8 mouse cellular contexts compared by ENCODE assay signal in genomic region chr11:98457367-98458120, GRCm38 (mm10). TPM values are rescaled to one million over a fixed set of nuclear protein-coding genes. Genes with fewer than 3 reads are reported as not detected.
DNase-seq lines count a peak whose midpoint lies in the region; ATAC-seq and TF ChIP-seq lines count a peak whose summit lies in the region.

No protein-coding gene starts in this region.

- DNase-seq in brain, embryonic 18.5 days (ENCODE audit: low read depth, low spot score) = peak; percentile 52
- DNase-seq in heart, postnatal 0 days (ENCODE audit: low spot score) = peak; percentile 82
- DNase-seq in kidney, postnatal 36 days = peak; percentile 87 to 94
- DNase-seq in stomach, postnatal 0 days (ENCODE audit: low spot score) = peak; percentile 92

- H3K9ac ChIP-seq in forebrain, embryonic 12.5 days = peak overlapping the region; percentile 60
- peak overlapping the region; percentile 49 for H3K9ac ChIP-seq in heart, postnatal 0 days (replicated peaks; ENCODE audit: low read depth, low read length)
- H3K9ac ChIP-seq in liver, embryonic 16.5 days (ENCODE audit: low read depth, low read length) = peak overlapping the region; percentile 43
- peak overlapping the region; percentile 54 for H3K9ac ChIP-seq in neural tube, embryonic 12.5 days
- peak overlapping the region; percentile 62 for H3K9ac ChIP-seq in stomach, postnatal 0 days (ENCODE audit: low read length)

- no peaks in the 10 kb centered on the region for H3K36me3 ChIP-seq in forebrain, embryonic 12.5 days (replicated peaks)
- H3K36me3 ChIP-seq in heart, postnatal 0 days (replicated peaks; ENCODE audit: control insufficient read depth, insufficient read depth, low read length) = no peaks in the 10 kb centered on the region
- peaks cover 10% of the 10 kb centered on the region for H3K36me3 ChIP-seq in liver, embryonic 16.5 days (ENCODE audit: control insufficient read depth, insufficient read depth)
- no peaks in the 10 kb centered on the region for H3K36me3 ChIP-seq in neural tube, embryonic 12.5 days
- no peaks in the 10 kb centered on the region for H3K36me3 ChIP-seq in stomach, postnatal 0 days (ENCODE audit: control insufficient read depth, insufficient read depth, low read length)

- TF ChIP-seq EP300 in heart, postnatal 0 days (IDR thresholded peaks at IDR 0.05; ENCODE audit: low read depth) = no peak
- TF ChIP-seq EP300 in stomach, postnatal 0 days (optimal IDR thresholded peaks at IDR 0.05) = no peak

- H3K9me3 ChIP-seq in forebrain, embryonic 12.5 days = no peaks in the 10 kb centered on the region
- H3K9me3 ChIP-seq in heart, postnatal 0 days (replicated peaks; ENCODE audit: control insufficient read depth, low read length) = no peaks in the 10 kb centered on the region
- H3K9me3 ChIP-seq in liver, embryonic 16.5 days (replicated peaks; ENCODE audit: control insufficient read depth, low read length) = no peaks in the 10 kb centered on the region
- H3K9me3 ChIP-seq in neural tube, embryonic 12.5 days = no peaks in the 10 kb centered on the region
- no peaks in the 10 kb centered on the region for H3K9me3 ChIP-seq in stomach, postnatal 0 days (ENCODE audit: control insufficient read depth, low read length)

- H3K27me3 ChIP-seq in forebrain, embryonic 12.5 days = peaks cover 58% of the 10 kb centered on the region
- H3K27me3 ChIP-seq in heart, postnatal 0 days (ENCODE audit: control insufficient read depth, insufficient read depth, low read length) = peaks cover 22% of the 10 kb centered on the region
- peaks cover 33% of the 10 kb centered on the region for H3K27me3 ChIP-seq in liver, embryonic 16.5 days (ENCODE audit: control insufficient read depth, insufficient read depth, low read depth, low read length)
- peaks cover 39% of the 10 kb centered on the region for H3K27me3 ChIP-seq in neural tube, embryonic 12.5 days (replicated peaks)
- no peaks in the 10 kb centered on the region for H3K27me3 ChIP-seq in stomach, postnatal 0 days (ENCODE audit: control insufficient read depth, insufficient read depth, low read length)

- ATAC-seq in CD4-positive, CD25-positive, alpha-beta regulatory T cell, adult 4 months = peak; percentile 82
- ATAC-seq in forebrain, embryonic 12.5 days (ENCODE audit: low FRiP score) = peak; percentile 85
- peak; percentile 85 for ATAC-seq in heart, postnatal 0 days (ENCODE audit: insufficient read depth, low read depth)
- ATAC-seq in liver, embryonic 16.5 days (ENCODE audit: low read depth) = peak; percentile 76
- peak; percentile 83 for ATAC-seq in neural tube, embryonic 12.5 days (ENCODE audit: low FRiP score, low read depth)
- ATAC-seq in stomach, postnatal 0 days (ENCODE audit: low FRiP score, low TSS enrichment) = peak; percentile 73

- TF ChIP-seq CTCF in heart, postnatal 0 days (IDR thresholded peaks at IDR 0.05; ENCODE audit: low read depth) = peak; percentile 54
- TF ChIP-seq CTCF in stomach, postnatal 0 days (IDR thresholded peaks at IDR 0.05; ENCODE audit: low read depth) = peak; percentile 65

- WGBS in forebrain, embryonic 12.5 days = under 1% methylated on average over 57 of the region's 64 CpGs
- WGBS in heart, postnatal 0 days = 2% methylated on average over 56 of the region's 64 CpGs
- WGBS in liver, embryonic 16.5 days (ENCODE audit: insufficient replicate concordance) = under 1% methylated on average over 52 of the region's 64 CpGs
- WGBS in neural tube, embryonic 12.5 days = under 1% methylated on average over 50 of the region's 64 CpGs
- under 1% methylated on average over 38 of the region's 64 CpGs for WGBS in stomach, postnatal 0 days

- peaks cover 5% of the 10 kb centered on the region; the same call in 1 of the 2 replicates for H3K4me1 ChIP-seq in forebrain, embryonic 12.5 days
- H3K4me1 ChIP-seq in heart, postnatal 0 days (ENCODE audit: control insufficient read depth, insufficient read depth) = no peaks in the 10 kb centered on the region
- peaks cover 9% of the 10 kb centered on the region for H3K4me1 ChIP-seq in liver, embryonic 16.5 days (ENCODE audit: control insufficient read depth, low read depth, low read length)
- peaks cover 7% of the 10 kb centered on the region for H3K4me1 ChIP-seq in neural tube, embryonic 12.5 days
- H3K4me1 ChIP-seq in stomach, postnatal 0 days (replicated peaks; ENCODE audit: control insufficient read depth, insufficient read depth) = no peaks in the 10 kb centered on the region

- H3K27ac ChIP-seq in forebrain, embryonic 12.5 days = 0 out of 2 replicates have a peak overlapping the region, but pooled peaks have one; percentile 0
- H3K27ac ChIP-seq in heart, postnatal 0 days (ENCODE audit: low read depth) = peak overlapping the region; percentile 33; the same call in 1 of the 2 replicates
- peak overlapping the region; percentile 34; the same call in 1 of the 2 replicates for H3K27ac ChIP-seq in liver, embryonic 16.5 days (ENCODE audit: low read length)
- no peak overlapping the region for H3K27ac ChIP-seq in neural tube, embryonic 12.5 days
- 0 out of 2 replicates have a peak overlapping the region, but pooled peaks have one; percentile 13 for H3K27ac ChIP-seq in stomach, postnatal 0 days (replicated peaks)

- peak overlapping the region; percentile 56 for H3K4me3 ChIP-seq in forebrain, embryonic 12.5 days (replicated peaks)
- peak overlapping the region; percentile 55 for H3K4me3 ChIP-seq in heart, postnatal 0 days (ENCODE audit: low read depth, low read length)
- peak overlapping the region; percentile 64 for H3K4me3 ChIP-seq in liver, embryonic 16.5 days (ENCODE audit: low read depth, low read length)
- H3K4me3 ChIP-seq in neural tube, embryonic 12.5 days = peak overlapping the region; percentile 50
- peak overlapping the region; percentile 57 for H3K4me3 ChIP-seq in stomach, postnatal 0 days (ENCODE audit: low read depth, low read length)

- H3K4me2 ChIP-seq in forebrain, embryonic 12.5 days = peak overlapping the region; percentile 78
- peak overlapping the region; percentile 79 for H3K4me2 ChIP-seq in heart, postnatal 0 days (ENCODE audit: low read depth, low read length)
- peak overlapping the region; percentile 79 for H3K4me2 ChIP-seq in liver, embryonic 16.5 days (ENCODE audit: low read depth, low read length)
- peak overlapping the region; percentile 81 for H3K4me2 ChIP-seq in neural tube, embryonic 12.5 days (replicated peaks)
- peak overlapping the region; percentile 90 for H3K4me2 ChIP-seq in stomach, postnatal 0 days (replicated peaks; ENCODE audit: low read depth)

RNA-seq across cellular contexts. Expression of gene Grb7, which starts 11.3 kb away (rescaled TPM):
- 1 to 10 TPM; 3.6 to 6.2 TPM for polyA plus RNA-seq in CD4-positive, CD25-positive, alpha-beta regulatory T cell, adult 4 months (2017; shearing (Covaris generic))
- polyA plus RNA-seq in forebrain, embryonic 12.5 days (2016; fragmentation: Nextera tagmentation; extraction: Ambion mirVana) = 1.1 and 1.6 TPM in 2 replicates
- 0.92 and 0.93 TPM in 2 replicates for total RNA-seq in heart, postnatal 0 days (2014; rRNA removed; ENCODE audit: low replicate concordance)
- polyA plus RNA-seq in heart, postnatal 0 days (2015; fragmentation: Nextera tagmentation; extraction: Ambion mirVana) = 0.15 and 0.23 TPM in 2 replicates
- 28.5 and 36.0 TPM in 2 replicates for polyA plus RNA-seq in liver, embryonic 16.5 days (2015; fragmentation: Nextera tagmentation; extraction: Ambion mirVana)
- 0.66 and 0.99 TPM in 2 replicates for polyA plus RNA-seq in neural tube, embryonic 12.5 days (2016; fragmentation: Nextera tagmentation; extraction: Ambion mirVana)
- 23.0 and 23.8 TPM in 2 replicates for polyA plus RNA-seq in stomach, postnatal 0 days (2015; fragmentation: Nextera tagmentation; extraction: Ambion mirVana)

RNA-seq across cellular contexts. Expression of gene Mien1, which starts 18.8 kb away (rescaled TPM):
- polyA plus RNA-seq in CD4-positive, CD25-positive, alpha-beta regulatory T cell, adult 4 months (2017; shearing (Covaris generic)) = 100 to 1,000 TPM; 150 to 155 TPM
- 142 and 154 TPM in 2 replicates for polyA plus RNA-seq in forebrain, embryonic 12.5 days (2016; fragmentation: Nextera tagmentation; extraction: Ambion mirVana)
- 20.6 and 26.5 TPM in 2 replicates for total RNA-seq in heart, postnatal 0 days (2014; rRNA removed; ENCODE audit: low replicate concordance)
- polyA plus RNA-seq in heart, postnatal 0 days (2015; fragmentation: Nextera tagmentation; extraction: Ambion mirVana) = 104 and 113 TPM in 2 replicates
- polyA plus RNA-seq in liver, embryonic 16.5 days (2015; fragmentation: Nextera tagmentation; extraction: Ambion mirVana) = 55.9 and 57.9 TPM in 2 replicates
- polyA plus RNA-seq in neural tube, embryonic 12.5 days (2016; fragmentation: Nextera tagmentation; extraction: Ambion mirVana) = 192 and 196 TPM in 2 replicates
- 133 and 142 TPM in 2 replicates for polyA plus RNA-seq in stomach, postnatal 0 days (2015; fragmentation: Nextera tagmentation; extraction: Ambion mirVana)

RNA-seq across cellular contexts. Expression of gene Erbb2, which starts 45.3 kb away (rescaled TPM):
- under 1 TPM; 0.07 to 0.23 TPM for polyA plus RNA-seq in CD4-positive, CD25-positive, alpha-beta regulatory T cell, adult 4 months (2017; shearing (Covaris generic))
- 16.4 and 17.8 TPM in 2 replicates for polyA plus RNA-seq in forebrain, embryonic 12.5 days (2016; fragmentation: Nextera tagmentation; extraction: Ambion mirVana)
- 23.2 and 31.4 TPM in 2 replicates for total RNA-seq in heart, postnatal 0 days (2014; rRNA removed; ENCODE audit: low replicate concordance)
- polyA plus RNA-seq in heart, postnatal 0 days (2015; fragmentation: Nextera tagmentation; extraction: Ambion mirVana) = 15.5 and 16.8 TPM in 2 replicates
- polyA plus RNA-seq in liver, embryonic 16.5 days (2015; fragmentation: Nextera tagmentation; extraction: Ambion mirVana) = 1.8 and 2.1 TPM in 2 replicates
- polyA plus RNA-seq in neural tube, embryonic 12.5 days (2016; fragmentation: Nextera tagmentation; extraction: Ambion mirVana) = 16.4 and 17.5 TPM in 2 replicates
- polyA plus RNA-seq in stomach, postnatal 0 days (2015; fragmentation: Nextera tagmentation; extraction: Ambion mirVana) = 26.9 and 30.7 TPM in 2 replicates

RNA-seq across cellular contexts. Expression of gene Pgap3, which starts 57.3 kb away (rescaled TPM):
- 10 to 100 TPM in 1 of 2 experiments, 1 to 10 TPM in 1; 6.7 to 11.6 TPM for polyA plus RNA-seq in CD4-positive, CD25-positive, alpha-beta regulatory T cell, adult 4 months (2017; shearing (Covaris generic))
- 7.7 and 8.3 TPM in 2 replicates for polyA plus RNA-seq in forebrain, embryonic 12.5 days (2016; fragmentation: Nextera tagmentation; extraction: Ambion mirVana)
- 35.7 and 46.0 TPM in 2 replicates for total RNA-seq in heart, postnatal 0 days (2014; rRNA removed; ENCODE audit: low replicate concordance)
- 15.9 and 18.2 TPM in 2 replicates for polyA plus RNA-seq in heart, postnatal 0 days (2015; fragmentation: Nextera tagmentation; extraction: Ambion mirVana)
- 3.3 and 3.4 TPM in 2 replicates for polyA plus RNA-seq in liver, embryonic 16.5 days (2015; fragmentation: Nextera tagmentation; extraction: Ambion mirVana)
- polyA plus RNA-seq in neural tube, embryonic 12.5 days (2016; fragmentation: Nextera tagmentation; extraction: Ambion mirVana) = 9.0 and 9.5 TPM in 2 replicates
- 11.0 and 13.4 TPM in 2 replicates for polyA plus RNA-seq in stomach, postnatal 0 days (2015; fragmentation: Nextera tagmentation; extraction: Ambion mirVana)
